8 mouse cellular contexts compared by ENCODE assay signal in the genomic region with DNA sequence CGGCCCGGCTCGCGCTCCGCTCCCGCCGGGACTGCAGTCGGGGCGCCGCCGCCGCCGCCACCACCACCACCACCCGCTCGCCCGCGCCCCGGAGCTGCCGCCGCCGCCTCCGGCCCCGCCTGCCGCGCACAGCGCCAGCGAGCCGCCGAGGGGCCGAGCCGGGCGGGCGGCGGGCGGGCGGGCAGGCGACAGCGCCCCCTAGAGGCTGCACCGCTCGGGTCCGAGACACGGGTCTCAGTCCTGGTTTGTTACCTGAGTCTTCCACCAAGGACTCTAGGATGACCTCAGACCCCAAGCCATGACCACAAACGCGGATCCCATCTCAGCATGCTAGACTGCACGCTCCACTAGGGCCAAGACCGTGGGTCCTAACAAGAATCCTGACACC. TPM values are rescaled to one million over a fixed set of nuclear protein-coding genes. Genes with fewer than 3 reads are reported as not detected.
A peak's percentile ranks its signal among the peaks of the same experiment; 100 is the strongest.
DNase-seq lines count a peak whose midpoint lies in the region; ATAC-seq and TF ChIP-seq lines count a peak whose summit lies in the region.

A gene (minus strand): TSS at position 33 of the 388 bp plus-strand sequence.

- no peaks in the 10 kb centered on the region for H3K36me3 ChIP-seq in hindbrain, embryonic 15.5 days

- peak; percentile 74 for ATAC-seq in hindbrain, embryonic 15.5 days (ENCODE audit: low FRiP score, low read depth)
- peak; percentile 31 for ATAC-seq in megakaryocyte, adult 5-6 weeks (ENCODE audit: poor library complexity, severe bottlenecking)

- H3K9ac ChIP-seq in hindbrain, embryonic 15.5 days = peak within 1 kb of the TSS; percentile 92

- DNase-seq in T-cell, adult 2 months (ENCODE audit: low spot score) = peak; percentile 74
- DNase-seq in cerebellum, postnatal 36 days = peak; percentile 85 to 90
- DNase-seq in gastrocnemius, adult 2 months = peak; percentile 92
- peak in 1 of 2 experiments; percentile 56 for DNase-seq in left cerebral cortex, adult 8-10 months (ENCODE audit: low spot score in 2 of 2)
- DNase-seq in right cerebral cortex, adult 2 months (ENCODE audit: low spot score in 2 of 2) = peak; percentile 68 to 74
- peak; percentile 52 for DNase-seq in urinary bladder, postnatal 10 days (ENCODE audit: low spot score)

- peak; percentile 77 for TF ChIP-seq CTCF in gastrocnemius, adult 2 months (IDR thresholded peaks at IDR 0.05)

- peak within 1 kb of the TSS; percentile 99 for H3K4me3 ChIP-seq in gastrocnemius, adult 2 months
- H3K4me3 ChIP-seq in hindbrain, embryonic 15.5 days = peak within 1 kb of the TSS; percentile 92

- peak within 1 kb of the TSS; percentile 91 for H3K27ac ChIP-seq in gastrocnemius, adult 2 months
- peak within 1 kb of the TSS; percentile 86 for H3K27ac ChIP-seq in hindbrain, embryonic 15.5 days (replicated peaks)

- H3K4me1 ChIP-seq in hindbrain, embryonic 15.5 days (replicated peaks) = peaks cover 53% of the 10 kb centered on the region

- H3K27me3 ChIP-seq in hindbrain, embryonic 15.5 days = no peaks in the 10 kb centered on the region

- peak within 1 kb of the TSS; percentile 83 for H3K4me2 ChIP-seq in hindbrain, embryonic 15.5 days

- H3K9me3 ChIP-seq in hindbrain, embryonic 15.5 days = no peaks in the 10 kb centered on the region

- intact Hi-C loops in gastrocnemius, adult 2 months (cut with DNase I) = loop anchor here (1.0 kb wide), 1 partner anchor 49 kb away; no protein-coding TSS in a partner anchor

- 0% methylated on average over 38 of the region's 46 CpGs for WGBS in hindbrain, embryonic 15.5 days

RNA-seq across cellular contexts. Expression of the gene that starts here (rescaled TPM):
- total RNA-seq in gastrocnemius, adult 2 months (2021) = 10 to 100 TPM; 56.6 to 61.2 TPM
- polyA plus RNA-seq in hindbrain, embryonic 15.5 days (2015; fragmentation: Nextera tagmentation; extraction: Ambion mirVana) = 25.7 and 31.9 TPM in 2 replicates
- total RNA-seq in left cerebral cortex, adult 8-10 months (2022) = 100 to 1,000 TPM; 191 to 210 (median 203) TPM
- 278 TPM in 2 replicates for total RNA-seq in megakaryocyte, adult 5-6 weeks (2015)
- total RNA-seq in megakaryocyte, adult 5-6 weeks (2017) = 231 and 296 TPM in 2 replicates
